Mouse (Mus musculus) forebrain, embryonic 14.5 days (tissue): Measurements from ENCODE around the gene Vmn1r94. TPM values are rescaled to one million over a fixed set of nuclear protein-coding genes. Genes with fewer than 3 reads are reported as not detected.
"Not testable (repeated sequence)": the region's sequence is repeated elsewhere in the genome, so short reads cannot be mapped to it uniquely, and the experiment has no call there.

Experiments
- ATAC-seq: fragments of 200-750 bp; cut with Nextera tagmentation; 2 replicates; pipeline ENCODE4 v1.8.0; 2017; ENCODE audit warnings: mild to moderate bottlenecking, moderate library complexity
- DNase-seq: peaks from one replicate; pipeline ENCODE4 v3.0.0-alpha.2; 2015; ENCODE audit warnings: low spot score
- H3K27ac ChIP-seq: fragments of 300-500 bp; sonication (generic); 2 replicates; pipeline ENCODE4 v1.5.1; 2014; ENCODE audit warnings: low read depth, mild to moderate bottlenecking, control low read depth, low read length, moderate library complexity
- H3K27me3 ChIP-seq: fragments of 300-500 bp; sonication (generic); replicated peaks from 2 replicates; pipeline ENCODE4 v1.6.1; 2014; ENCODE audit warnings: low read length, control low read depth, mixed read lengths; ENCODE audit not compliant: control insufficient read depth, insufficient read depth
- H3K36me3 ChIP-seq: fragments of 300-500 bp; sonication (generic); 2 replicates; pipeline ENCODE4 v1.6.1; 2014; ENCODE audit warnings: low read length, control low read depth; ENCODE audit not compliant: control insufficient read depth, insufficient read depth
- H3K4me1 ChIP-seq: fragments of 300-500 bp; sonication (generic); 2 replicates; pipeline ENCODE4 v1.6.1; 2014; ENCODE audit warnings: antibody characterized with exemption, low read length, control low read depth; ENCODE audit not compliant: control insufficient read depth, insufficient read depth
- H3K4me2 ChIP-seq: fragments of 300-500 bp; sonication (generic); 2 replicates; pipeline ENCODE4 v1.6.1; 2014; ENCODE audit warnings: mild to moderate bottlenecking, control low read depth, low read length
- H3K4me3 ChIP-seq: fragments of 300-500 bp; sonication (generic); 2 replicates; pipeline ENCODE4 v1.5.1; 2014; ENCODE audit warnings: low read depth, low read length, control low read depth
- H3K9ac ChIP-seq: fragments of 300-500 bp; sonication (generic); 2 replicates; pipeline ENCODE4 v1.6.1; 2014; ENCODE audit warnings: mild to moderate bottlenecking, low read length, control low read depth, moderate library complexity
- H3K9me3 ChIP-seq: fragments of 300-500 bp; sonication (generic); replicated peaks from 2 replicates; pipeline ENCODE4 v1.6.1; 2016; ENCODE audit warnings: low read length, control low read depth, mixed read lengths; ENCODE audit not compliant: control insufficient read depth
- WGBS: fragments of 180-500 bp; shearing (Covaris S2); extraction: QIAGEN DNeasy Blood & Tissue Kit; methylation state at CpG from one replicate; pipeline ENCODE4 v1.1.7; 2014; 5-methylcytosine and 5-hydroxymethylcytosine counted together
- polyA plus RNA-seq: library from polyadenylated mRNA; unstranded; fragments of >200 nt; fragmentation: Nextera tagmentation; extraction: Ambion mirVana; gene quantifications from 2 replicates; pipeline ENCODE4 v1.2.1, GENCODE M21; 2014

Vmn1r94 gene
- not detected in 2 replicates for polyA plus RNA-seq

- not testable (repeated sequence) for H3K27ac ChIP-seq, DNase-seq, ATAC-seq, H3K9ac ChIP-seq, H3K4me2 ChIP-seq, H3K4me1 ChIP-seq, H3K27me3 ChIP-seq, H3K9me3 ChIP-seq, H3K36me3 ChIP-seq, H3K4me3 ChIP-seq
- no CpG with 5 or more reads among the region's 3 CpGs for WGBS
Measured at GRCm38 (mm10) chr7:20168277-20168676, at the start of gene Vmn1r94. Gene Vmn1r94 (minus strand): TSS chr7:20168377.

DNA sequence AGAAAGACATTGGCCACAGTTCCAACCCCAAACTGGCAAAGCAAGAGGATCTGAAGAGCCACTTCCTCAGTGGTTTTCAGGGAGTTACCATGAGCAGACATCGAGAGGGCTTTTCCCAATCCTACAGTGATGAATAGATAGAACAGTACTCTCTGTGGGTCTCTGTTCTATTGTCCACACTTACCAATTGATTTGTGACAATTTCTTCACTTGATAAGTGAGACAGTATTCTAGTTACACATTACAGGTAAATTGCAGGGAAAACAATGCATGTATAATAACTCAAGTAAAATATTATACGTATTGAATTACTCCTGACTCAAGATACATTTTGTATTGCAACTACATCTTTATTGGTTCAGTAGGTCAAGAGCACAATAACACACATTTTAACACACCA is 37.3 kb upstream of the Vmn1r94 start, which contains the start of gene Gm6164:
TSS of gene Gm6164 (minus strand) at position 101 of the 400 bp plus-strand sequence.
- ATAC-seq, H3K4me2 ChIP-seq, DNase-seq, H3K9ac ChIP-seq, H3K9me3 ChIP-seq, H3K27me3 ChIP-seq, H3K4me1 ChIP-seq, H3K36me3 ChIP-seq, H3K4me3 ChIP-seq, H3K27ac ChIP-seq: not testable (repeated sequence)
- WGBS, result no CpG with 5 or more reads among the region's 2 CpGs

DNA sequence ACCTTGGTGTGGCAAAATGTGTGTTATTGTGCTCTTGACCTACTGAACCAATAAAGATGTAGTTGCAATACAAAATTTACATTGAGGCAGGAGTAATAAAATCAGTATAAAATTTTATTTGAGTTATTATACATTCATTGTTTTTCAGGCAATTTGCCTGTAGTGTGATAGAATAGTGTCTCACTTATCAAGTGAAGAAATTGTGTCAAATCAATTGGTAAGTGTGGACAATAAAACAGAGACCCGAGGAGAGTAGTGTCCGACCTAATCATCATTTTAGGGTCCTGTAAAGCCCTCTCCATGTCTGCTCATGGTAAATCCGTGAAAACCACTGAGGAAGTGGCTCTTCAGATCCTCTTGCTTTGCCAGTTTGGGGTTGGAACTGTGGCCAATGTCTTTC is 25.2 kb upstream of the Vmn1r94 start, which contains the start of gene Vmn1r95:
TSS of gene Vmn1r95 (plus strand) at position 301 of the 400 bp plus-strand sequence.
- not testable (repeated sequence) for H3K4me3 ChIP-seq, H3K27ac ChIP-seq, H3K27me3 ChIP-seq, H3K9me3 ChIP-seq, H3K9ac ChIP-seq, DNase-seq, ATAC-seq, H3K4me2 ChIP-seq, H3K4me1 ChIP-seq, H3K36me3 ChIP-seq
- WGBS, result no CpG with 5 or more reads among the region's 3 CpGs

DNA sequence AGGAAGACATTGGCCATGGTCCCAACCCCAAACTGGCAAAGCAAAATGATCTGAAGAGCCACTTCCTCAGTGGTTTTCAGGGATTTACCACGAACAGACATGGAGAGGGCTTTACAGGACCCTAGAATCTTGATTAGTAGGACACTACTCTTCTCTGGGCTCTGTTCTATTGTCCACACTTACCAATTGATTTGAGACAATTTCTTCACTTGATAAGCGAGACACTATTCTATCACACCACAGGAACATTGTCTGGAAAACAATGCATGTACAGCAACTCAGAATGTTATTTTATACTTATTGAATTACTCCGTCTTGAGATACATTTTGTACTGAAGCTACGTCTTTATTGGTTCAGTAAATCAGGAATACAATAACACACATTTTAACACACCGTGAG is 29.2 kb downstream of the Vmn1r94 start, which contains the start of gene Vmn1r93:
TSS of gene Vmn1r93 (minus strand) at position 101 of the 400 bp plus-strand sequence.
- H3K27me3 ChIP-seq, DNase-seq: not testable (repeated sequence)
- no CpG with 5 or more reads among the region's 5 CpGs for WGBS

DNA sequence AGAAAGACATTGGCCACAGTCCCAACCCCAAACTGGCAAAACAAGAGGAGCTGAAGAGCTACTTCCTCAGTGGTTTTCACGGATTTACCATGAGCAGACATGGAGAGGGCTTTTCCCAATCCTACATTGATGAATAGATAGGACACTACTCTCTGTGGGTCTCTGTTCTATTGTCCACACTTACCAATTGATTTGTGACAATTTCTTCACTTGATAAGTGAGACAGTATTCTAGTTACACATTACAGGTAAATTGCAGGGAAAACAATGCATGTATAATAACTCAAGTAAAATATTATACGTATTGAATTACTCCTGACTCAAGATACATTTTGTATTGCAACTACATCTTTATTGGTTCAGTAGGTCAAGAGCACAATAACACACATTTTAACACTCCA is 45.7 kb downstream of the Vmn1r94 start, which contains the start of gene Gm16442:
TSS of gene Gm16442 (minus strand) at position 101 of the 400 bp plus-strand sequence.
- WGBS, result no CpG with 5 or more reads among the region's 2 CpGs
- not testable (repeated sequence) for H3K4me2 ChIP-seq, H3K4me3 ChIP-seq, H3K27ac ChIP-seq, H3K9me3 ChIP-seq, H3K27me3 ChIP-seq, H3K4me1 ChIP-seq, DNase-seq, H3K36me3 ChIP-seq, H3K9ac ChIP-seq, ATAC-seq

More for the DNA sequence above, 29.2 kb downstream of the Vmn1r94 start, which contains the start of gene Vmn1r93:
- H3K4me1 ChIP-seq, H3K27ac ChIP-seq, H3K9me3 ChIP-seq, H3K36me3 ChIP-seq, ATAC-seq, H3K4me3 ChIP-seq, H3K4me2 ChIP-seq, H3K9ac ChIP-seq: not testable (repeated sequence)

Other genes starting within 250 kb of the Vmn1r94 start
- 3.2 and 5.0 TPM in 2 replicates for gene Pvr, start 247.2 kb downstream of the Vmn1r94 start, polyA plus RNA-seq
- gene Igsf23, start 217.6 kb downstream of the Vmn1r94 start, polyA plus RNA-seq, result not detected in 2 replicates
- gene Ceacam20, start 203.0 kb downstream of the Vmn1r94 start, polyA plus RNA-seq, result not detected in 2 replicates
- gene Nlrp9b, start 176.9 kb downstream of the Vmn1r94 start, polyA plus RNA-seq, result not detected in 2 replicates
- gene Vmn1r91, start 68.7 kb downstream of the Vmn1r94 start, polyA plus RNA-seq, result not detected in 2 replicates
- gene Gm16442, start 45.8 kb downstream of the Vmn1r94 start, polyA plus RNA-seq, result not detected in 2 replicates
- gene Vmn1r93, start 29.3 kb downstream of the Vmn1r94 start, polyA plus RNA-seq, result not detected in 2 replicates
- gene Vmn1r95, start 25.3 kb upstream of the Vmn1r94 start, polyA plus RNA-seq, result not detected in 2 replicates
- not detected in 2 replicates for gene Gm6164, start 37.2 kb upstream of the Vmn1r94 start, polyA plus RNA-seq
- gene Gm4498, start 65.5 kb upstream of the Vmn1r94 start, polyA plus RNA-seq, result not detected in 2 replicates
- not detected in 2 replicates for gene Gm5890, start 94.5 kb upstream of the Vmn1r94 start, polyA plus RNA-seq
- not detected in 2 replicates for gene Gm4133, start 165.7 kb upstream of the Vmn1r94 start, polyA plus RNA-seq
- gene Gm5728, start 207.0 kb upstream of the Vmn1r94 start, polyA plus RNA-seq, result not detected in 2 replicates
- gene Vmn1r100, start 249.6 kb upstream of the Vmn1r94 start, polyA plus RNA-seq, result not detected in 2 replicates